ENCODE assay signal across 24 mouse cellular contexts in genomic region chr10:4683711-4684265, GRCm38 (mm10).
DNase-seq lines count a peak whose midpoint lies in the region.
"Had no signal": no experiment of that assay in that cellular context is flagged by ENCODE, and none has a peak within 500 bp of the region (broad histone marks: within the 10 kb centered on the region; RNA-seq: fewer than 3 reads in every experiment).

No protein-coding gene starts in this region.

- H3K27ac ChIP-seq in limb, embryonic 10.5 days, result no peak overlapping the region
- no peak overlapping the region for H3K27ac ChIP-seq in heart, embryonic 10.5 days
- H3K27ac ChIP-seq: embryonic facial prominence, embryonic 12.5 days; hindbrain, embryonic 15.5 days; kidney, postnatal 0 days; limb, embryonic 15.5 days; liver, embryonic 15.5 days; lung, embryonic 15.5 days; neural tube, embryonic 12.5 days had no signal

- WGBS in limb, embryonic 10.5 days, result 92% methylated on average over 12 of the region's 12 CpGs
- 85% methylated on average over 12 of the region's 12 CpGs for WGBS in heart, embryonic 10.5 days

- H3K9me3 ChIP-seq in limb, embryonic 10.5 days (replicated peaks), result no peaks in the 10 kb centered on the region
- no peaks in the 10 kb centered on the region for H3K9me3 ChIP-seq in heart, embryonic 10.5 days
- H3K9me3 ChIP-seq: embryonic facial prominence, embryonic 12.5 days; G1E; hindbrain, embryonic 15.5 days; limb, embryonic 15.5 days; liver, embryonic 15.5 days; lung, embryonic 15.5 days; neural tube, embryonic 12.5 days had no signal

- no peaks in the 10 kb centered on the region for H3K27me3 ChIP-seq in limb, embryonic 10.5 days (ENCODE audit: low read depth, poor library complexity, severe bottlenecking)
- H3K27me3 ChIP-seq in heart, embryonic 10.5 days (ENCODE audit: insufficient read depth, poor library complexity, severe bottlenecking), result no peaks in the 10 kb centered on the region
- H3K27me3 ChIP-seq: CH12.LX; embryonic facial prominence, embryonic 12.5 days; hindbrain, embryonic 15.5 days; limb, embryonic 15.5 days; liver, embryonic 15.5 days; lung, embryonic 15.5 days; neural tube, embryonic 12.5 days had no signal

- no peak overlapping the region for H3K4me3 ChIP-seq in limb, embryonic 10.5 days
- H3K4me3 ChIP-seq in heart, embryonic 10.5 days, result no peak overlapping the region
- H3K4me3 ChIP-seq: embryonic facial prominence, embryonic 12.5 days; hindbrain, embryonic 15.5 days; limb, embryonic 15.5 days; liver, embryonic 15.5 days; lung, embryonic 15.5 days; neural tube, embryonic 12.5 days had no signal

- peak; percentile 10 for DNase-seq in kidney, adult 11 months
- DNase-seq in kidney, postnatal 10 days, result no peak
- DNase-seq in ovary, postnatal 14 days (ENCODE audit: low spot score), result peak; percentile 24
- DNase-seq in ovary, postnatal 36 days (ENCODE audit: low spot score), result no peak
- peak; percentile 63 for DNase-seq in cerebellum, adult 9-10 months
- DNase-seq in limb, embryonic 10.5 days (ENCODE audit: low spot score), result no peak
- no peak for DNase-seq in heart, embryonic 10.5 days (ENCODE audit: low spot score)
- DNase-seq: B cell, adult 2 months; forebrain, postnatal 0 days; lung, postnatal 4 days; midbrain, embryonic 14.5 days; right cerebral cortex, adult 18-20 months; right cerebral cortex, postnatal 4 days; thymus, adult 18-20 months; thymus, postnatal 36 days had no signal

- no peaks in the 10 kb centered on the region for H3K36me3 ChIP-seq in limb, embryonic 10.5 days
- H3K36me3 ChIP-seq in heart, embryonic 10.5 days, result no peaks in the 10 kb centered on the region
- H3K36me3 ChIP-seq: embryonic facial prominence, embryonic 12.5 days; G1E; hindbrain, embryonic 15.5 days; limb, embryonic 15.5 days; liver, embryonic 15.5 days; lung, embryonic 15.5 days; neural tube, embryonic 12.5 days had no signal

- no peaks in the 10 kb centered on the region for H3K4me1 ChIP-seq in limb, embryonic 10.5 days
- no peaks in the 10 kb centered on the region for H3K4me1 ChIP-seq in heart, embryonic 10.5 days
- H3K4me1 ChIP-seq: embryonic facial prominence, embryonic 12.5 days; hindbrain, embryonic 15.5 days; limb, embryonic 15.5 days; liver, embryonic 15.5 days; lung, embryonic 15.5 days; neural tube, embryonic 12.5 days had no signal

Comparison
In these comparisons a context has a peak if more than half of its experiments do, and no peak if none do; other contexts are left out.
1. DNase-seq: peak in kidney, adult 11 months (single experiment), ovary, postnatal 14 days (single experiment) and cerebellum, adult 9-10 months (single experiment); none in kidney, postnatal 10 days (single experiment), ovary, postnatal 36 days (single experiment), limb, embryonic 10.5 days (single experiment) and heart, embryonic 10.5 days (single experiment).